Mouse (Mus musculus): ENCODE data around the gene Tenm2. TPM values are rescaled to one million over a fixed set of nuclear protein-coding genes. Genes with fewer than 3 reads are reported as not detected.

Tenm2 gene
- total and polyA plus RNA-seq, 3 experiments, result not detected

- no peak for DNase-seq (ENCODE audit: low read depth, low spot score)
- H3K4me3 ChIP-seq (ENCODE audit: control insufficient read depth in 1 of 2, insufficient read depth in 1 of 2, low read depth in 2 of 2, low read length in 2 of 2), result no peak overlapping the region
Measured at GRCm38 (mm10) chr11:36103556-36103955, 1132.2 kb downstream of the Tenm2 start.

GRCm38 (mm10) chr11:36096219-36096618 lies 1139.5 kb downstream of the Tenm2 start:
- no peaks in the 10 kb centered on the region for H3K27me3 ChIP-seq (ENCODE audit: control insufficient read depth in 1 of 2, insufficient read depth in 2 of 2, low read length in 2 of 2)
- no peak for TF ChIP-seq TBP (IDR thresholded peaks at IDR 0.05; ENCODE audit: low read depth, low read length)
- no peak for TF ChIP-seq HCFC1 (IDR thresholded peaks at IDR 0.05; ENCODE audit: low read depth, low read length)
- TF ChIP-seq KAT2A (conservative IDR thresholded peaks at IDR 0.05; ENCODE audit: low read depth, low read length), result no peak
- TF ChIP-seq JUND (IDR thresholded peaks at IDR 0.05; ENCODE audit: low read depth, low read length), result no peak
- no peak overlapping the region for H3K4me3 ChIP-seq (ENCODE audit: control insufficient read depth in 1 of 2, insufficient read depth in 1 of 2, low read depth in 2 of 2, low read length in 2 of 2)
- H3K9ac ChIP-seq (ENCODE audit: control insufficient read depth, low read depth, low read length, poor library complexity, severe bottlenecking), result no peak overlapping the region
- H3K27ac ChIP-seq (ENCODE audit: control insufficient read depth, low read depth, low read length), result no peak overlapping the region
- H3K4me1 ChIP-seq (ENCODE audit: control insufficient read depth in 1 of 2, insufficient read depth in 2 of 2, low read length in 2 of 2), result no peaks in the 10 kb centered on the region
- H3K79me2 ChIP-seq (ENCODE audit: control insufficient read depth, insufficient read depth, low read length, poor library complexity), result no peaks in the 10 kb centered on the region
- no peak for DNase-seq (ENCODE audit: low read depth, low spot score)
- H3K36me3 ChIP-seq (ENCODE audit: control insufficient read depth in 1 of 2, insufficient read depth in 2 of 2, low read length in 2 of 2), result no peaks in the 10 kb centered on the region
- H3K9me3 ChIP-seq (replicated peaks; ENCODE audit: insufficient read depth, low read length), result no peaks in the 10 kb centered on the region

More at GRCm38 (mm10) chr11:36103556-36103955, 1132.2 kb downstream of the Tenm2 start:
- Histone ChIP-seq H3K9me3 (replicated peaks; ENCODE audit: insufficient read depth, low read length) (no peaks in the 10 kb centered on the region), H3K36me3 (ENCODE audit: control insufficient read depth in 1 of 2, insufficient read depth in 2 of 2, low read length in 2 of 2) (no peaks in the 10 kb centered on the region), H3K4me1 (ENCODE audit: control insufficient read depth in 1 of 2, insufficient read depth in 2 of 2, low read length in 2 of 2) (no peaks in the 10 kb centered on the region), H3K9ac (ENCODE audit: control insufficient read depth, low read depth, low read length, poor library complexity, severe bottlenecking) (no peak overlapping the region), H3K79me2 (ENCODE audit: control insufficient read depth, insufficient read depth, low read length, poor library complexity) (no peaks in the 10 kb centered on the region), H3K27ac (ENCODE audit: control insufficient read depth, low read depth, low read length) (no peak overlapping the region), H3K27me3 (ENCODE audit: control insufficient read depth in 1 of 2, insufficient read depth in 2 of 2, low read length in 2 of 2) (no peaks in the 10 kb centered on the region)
- TF ChIP-seq NRF1 (IDR thresholded peaks at IDR 0.05; ENCODE audit: insufficient read depth, low read depth, low read length, poor library complexity, severe bottlenecking) (no peak), SIN3A (IDR thresholded peaks at IDR 0.05; ENCODE audit: low read length) (no peak), HCFC1 (IDR thresholded peaks at IDR 0.05; ENCODE audit: low read depth, low read length) (no peak), POLR2AphosphoS5 (IDR thresholded peaks at IDR 0.05; ENCODE audit: borderline replicate concordance, low read depth, low read length) (no peak), USF1 (IDR thresholded peaks at IDR 0.05; ENCODE audit: low read depth, low read length) (no peak), TBP (IDR thresholded peaks at IDR 0.05; ENCODE audit: low read depth, low read length) (no peak), GATA1 (IDR thresholded peaks at IDR 0.05; ENCODE audit: low read depth, low read length) (no peak), ZC3H11A (IDR thresholded peaks at IDR 0.05; ENCODE audit: low read depth, low read length) (no peak), NELFE (IDR thresholded peaks at IDR 0.05; ENCODE audit: low read depth, low read length) (no peak), MEF2A (IDR thresholded peaks at IDR 0.05; ENCODE audit: extremely low read depth, insufficient replicate concordance, low read depth, low read length, poor library complexity, severe bottlenecking) (no peak), ZMIZ1 (IDR thresholded peaks at IDR 0.05; ENCODE audit: low read depth, low read length) (no peak)

- no peaks in the 10 kb centered on the region for H3K9me3 ChIP-seq (replicated peaks; ENCODE audit: insufficient read depth, low read length)
- H3K79me2 ChIP-seq (ENCODE audit: control insufficient read depth, insufficient read depth, low read length, poor library complexity), result no peaks in the 10 kb centered on the region
- no peaks in the 10 kb centered on the region for H3K36me3 ChIP-seq (ENCODE audit: control insufficient read depth in 1 of 2, insufficient read depth in 2 of 2, low read length in 2 of 2)
- no peaks in the 10 kb centered on the region for H3K4me1 ChIP-seq (ENCODE audit: control insufficient read depth in 1 of 2, insufficient read depth in 2 of 2, low read length in 2 of 2)
- H3K27me3 ChIP-seq (ENCODE audit: control insufficient read depth in 1 of 2, insufficient read depth in 2 of 2, low read length in 2 of 2), result no peaks in the 10 kb centered on the region
- no peak overlapping the region for H3K27ac ChIP-seq (ENCODE audit: control insufficient read depth, low read depth, low read length)
- TF ChIP-seq ZNF384 (IDR thresholded peaks at IDR 0.05; ENCODE audit: low read depth, low read length) (no peak), CHD1 (IDR thresholded peaks at IDR 0.05; ENCODE audit: low read depth, low read length) (no peak), POLR2AphosphoS5 (IDR thresholded peaks at IDR 0.05; ENCODE audit: borderline replicate concordance, low read depth, low read length) (no peak), ZMIZ1 (IDR thresholded peaks at IDR 0.05; ENCODE audit: low read depth, low read length) (no peak), JUND (IDR thresholded peaks at IDR 0.05; ENCODE audit: low read depth, low read length) (no peak), HCFC1 (IDR thresholded peaks at IDR 0.05; ENCODE audit: low read depth, low read length) (no peak), ETS1 (IDR thresholded peaks at IDR 0.05; ENCODE audit: low read depth, low read length) (no peak), ZKSCAN1 (IDR thresholded peaks at IDR 0.05; ENCODE audit: low read depth, low read length) (no peak), BHLHE40 (IDR thresholded peaks at IDR 0.05; ENCODE audit: borderline replicate concordance, low read depth, low read length) (no peak), GATA1 (IDR thresholded peaks at IDR 0.05; ENCODE audit: low read depth, low read length) (no peak), MYB (IDR thresholded peaks at IDR 0.05; ENCODE audit: low read depth, low read length) (no peak), TCF12 (IDR thresholded peaks at IDR 0.05; ENCODE audit: low read depth, low read length) (no peak), NRF1 (IDR thresholded peaks at IDR 0.05; ENCODE audit: insufficient read depth, low read depth, low read length, poor library complexity, severe bottlenecking) (no peak), MAFK (IDR thresholded peaks at IDR 0.05; ENCODE audit: borderline replicate concordance, low read depth, low read length) (no peak)
- no peak overlapping the region for H3K4me3 ChIP-seq (ENCODE audit: control insufficient read depth in 1 of 2, insufficient read depth in 1 of 2, low read depth in 2 of 2, low read length in 2 of 2)
- no peak overlapping the region for H3K9ac ChIP-seq (ENCODE audit: control insufficient read depth, low read depth, low read length, poor library complexity, severe bottlenecking)
- peak; percentile 3 for DNase-seq (ENCODE audit: low read depth, low spot score)
Measured at GRCm38 (mm10) chr11:36090210-36090609, 1145.6 kb downstream of the Tenm2 start.

All from MEL (cell line).